Comparison of ENCODE assay signal across 8 mouse cellular contexts in genomic region chr17:87609538-87610200, GRCm38 (mm10). TPM values are rescaled to one million over a fixed set of nuclear protein-coding genes. Genes with fewer than 3 reads are reported as not detected.
DNase-seq lines count a peak whose midpoint lies in the region; ATAC-seq and TF ChIP-seq lines count a peak whose summit lies in the region.

No protein-coding gene starts in this region.

- peak overlapping the region; percentile 42; the same call in 1 of the 2 replicates for H3K4me2 ChIP-seq in embryonic facial prominence, embryonic 11.5 days (ENCODE audit: low read depth, low read length)
- H3K4me2 ChIP-seq in intestine, embryonic 14.5 days (ENCODE audit: low read length) = peak overlapping the region; percentile 65
- peak overlapping the region; percentile 53 for H3K4me2 ChIP-seq in liver, postnatal 0 days (ENCODE audit: low read depth, low read length)

- no peak for TF ChIP-seq CTCF in layer of hippocampus, adult 2 months (conservative IDR thresholded peaks at IDR 0.05)
- no peak for TF ChIP-seq CTCF in liver, postnatal 0 days (IDR thresholded peaks at IDR 0.05; ENCODE audit: low read depth)

- H3K4me1 ChIP-seq in embryonic facial prominence, embryonic 11.5 days (ENCODE audit: control insufficient read depth, insufficient read depth, low read length) = no peaks in the 10 kb centered on the region
- peaks cover 5% of the 10 kb centered on the region; the same call in 1 of the 2 replicates for H3K4me1 ChIP-seq in intestine, embryonic 14.5 days (replicated peaks; ENCODE audit: control insufficient read depth, insufficient read depth, low read length)
- H3K4me1 ChIP-seq in liver, postnatal 0 days (ENCODE audit: insufficient read depth) = peaks cover 9% of the 10 kb centered on the region; the same call in 1 of the 2 replicates

- H3K9me3 ChIP-seq in embryonic facial prominence, embryonic 11.5 days (replicated peaks; ENCODE audit: control insufficient read depth, low read length) = no peaks in the 10 kb centered on the region
- no peaks in the 10 kb centered on the region for H3K9me3 ChIP-seq in intestine, embryonic 14.5 days (ENCODE audit: control insufficient read depth, low read length)
- H3K9me3 ChIP-seq in liver, postnatal 0 days (ENCODE audit: low read length) = no peaks in the 10 kb centered on the region

- H3K4me3 ChIP-seq in layer of hippocampus, adult 2 months = peak overlapping the region; percentile 35; the same call in 1 of the 2 replicates
- H3K4me3 ChIP-seq in embryonic facial prominence, embryonic 11.5 days (ENCODE audit: low read depth, low read length) = peak overlapping the region; percentile 14; the same call in 1 of the 2 replicates
- peak overlapping the region; percentile 38 for H3K4me3 ChIP-seq in intestine, embryonic 14.5 days (ENCODE audit: low read depth, low read length)
- no peak overlapping the region for H3K4me3 ChIP-seq in liver, postnatal 0 days (ENCODE audit: low read depth, low read length)

- 30% methylated on average over 27 of the region's 27 CpGs for WGBS in embryonic facial prominence, embryonic 11.5 days
- WGBS in intestine, embryonic 14.5 days = 30% methylated on average over 27 of the region's 27 CpGs
- 48% methylated on average over 27 of the region's 27 CpGs for WGBS in liver, postnatal 0 days (ENCODE audit: insufficient replicate concordance)

- H3K9ac ChIP-seq in embryonic facial prominence, embryonic 11.5 days (replicated peaks; ENCODE audit: low read length) = no peak overlapping the region; the same call in 1 of the 2 replicates
- peak overlapping the region; percentile 44 for H3K9ac ChIP-seq in intestine, embryonic 14.5 days (ENCODE audit: low read length)
- H3K9ac ChIP-seq in liver, postnatal 0 days (replicated peaks) = no peak overlapping the region

- no peaks in the 10 kb centered on the region for H3K36me3 ChIP-seq in embryonic facial prominence, embryonic 11.5 days (replicated peaks; ENCODE audit: control insufficient read depth, insufficient read depth, low read depth, low read length)
- H3K36me3 ChIP-seq in intestine, embryonic 14.5 days (ENCODE audit: control insufficient read depth, insufficient read depth, low read length) = no peaks in the 10 kb centered on the region
- H3K36me3 ChIP-seq in liver, postnatal 0 days (replicated peaks; ENCODE audit: insufficient read depth, low read length) = no peaks in the 10 kb centered on the region

- no peak overlapping the region for H3K27ac ChIP-seq in layer of hippocampus, adult 2 months
- H3K27ac ChIP-seq in embryonic facial prominence, embryonic 11.5 days (replicated peaks; ENCODE audit: low read depth, low read length) = 0 out of 2 replicates have a peak overlapping the region, but pooled peaks have one; percentile 22
- H3K27ac ChIP-seq in intestine, embryonic 14.5 days (ENCODE audit: low read depth) = peak overlapping the region; percentile 77
- no peak overlapping the region for H3K27ac ChIP-seq in liver, postnatal 0 days (ENCODE audit: low read depth)

- no peak for DNase-seq in layer of hippocampus, adult 2 months (ENCODE audit: low spot score in 2 of 2)
- no peak for DNase-seq in layer of hippocampus, postnatal 10 days (ENCODE audit: low spot score in 2 of 2)
- peak; percentile 70 for DNase-seq in embryonic facial prominence, embryonic 11.5 days (ENCODE audit: low spot score)
- DNase-seq in intestine, embryonic 14.5 days (ENCODE audit: low spot score) = peak; percentile 74
- no peak for DNase-seq in liver, postnatal 0 days
- DNase-seq in testis, postnatal 14 days (ENCODE audit: low spot score) = peak; percentile 18
- DNase-seq in thymus, postnatal 36 days = no peak

- no peaks in the 10 kb centered on the region for H3K27me3 ChIP-seq in embryonic facial prominence, embryonic 11.5 days (ENCODE audit: control insufficient read depth, insufficient read depth, low read length)
- no peaks in the 10 kb centered on the region for H3K27me3 ChIP-seq in intestine, embryonic 14.5 days (replicated peaks; ENCODE audit: control insufficient read depth, insufficient read depth, low read length)
- no peaks in the 10 kb centered on the region for H3K27me3 ChIP-seq in liver, postnatal 0 days (ENCODE audit: insufficient read depth, low read length)

- no peak for ATAC-seq in embryonic facial prominence, embryonic 11.5 days (replicated peaks; ENCODE audit: insufficient number of reproducible peaks, low FRiP score, low TSS enrichment, low read depth)
- peak; percentile 18; the same call in 1 of the 2 replicates for ATAC-seq in intestine, embryonic 14.5 days (replicated peaks; ENCODE audit: low FRiP score, low TSS enrichment, low read depth)
- ATAC-seq in liver, postnatal 0 days = no peak
- no peak for ATAC-seq in activated CD4-positive, CD25-positive, alpha-beta regulatory T cell, adult 4 months

- no peak for TF ChIP-seq EP300 in liver, postnatal 0 days (IDR thresholded peaks at IDR 0.05; ENCODE audit: low read depth)

RNA-seq across cellular contexts. Expression of gene Epcam, which starts 26.1 kb away (rescaled TPM):
- under 1 TPM; 0.27 to 0.46 TPM for total RNA-seq in layer of hippocampus, adult 2 months (2021)
- 1 to 10 TPM in 1 of 2 experiments, under 1 TPM in 1; 0.25 to 1.3 TPM for total RNA-seq in layer of hippocampus, postnatal 10 days (2021)
- 87.7 and 93.7 TPM in 2 replicates for polyA plus RNA-seq in embryonic facial prominence, embryonic 11.5 days (2014; fragmentation: Nextera tagmentation; extraction: Ambion mirVana)
- 792 and 803 TPM in 2 replicates for polyA plus RNA-seq in intestine, embryonic 14.5 days (2014; fragmentation: Nextera tagmentation; extraction: Ambion mirVana)
- 3.1 and 4.4 TPM in 2 replicates for polyA plus RNA-seq in liver, postnatal 0 days (2015; fragmentation: Nextera tagmentation; extraction: Ambion mirVana)
- polyA plus RNA-seq in activated CD4-positive, CD25-positive, alpha-beta regulatory T cell, adult 4 months (2017; shearing (Covaris generic)) = 1 to 10 TPM; 1.1 to 2.4 TPM

Comparison
In these comparisons a context has a peak if more than half of its experiments do, and no peak if none do; other contexts are left out.
1. DNase-seq: peak in embryonic facial prominence, embryonic 11.5 days (single experiment), intestine, embryonic 14.5 days (single experiment) and testis, postnatal 14 days (single experiment); none in layer of hippocampus, adult 2 months (0 of 2), layer of hippocampus, postnatal 10 days (0 of 2), liver, postnatal 0 days (single experiment) and thymus, postnatal 36 days (0 of 2).
2. H3K27ac ChIP-seq: peak in embryonic facial prominence, embryonic 11.5 days (single experiment) and intestine, embryonic 14.5 days (single experiment); none in layer of hippocampus, adult 2 months (single experiment) and liver, postnatal 0 days (single experiment).
3. RNA of gene Epcam, which starts 26.1 kb away (polyA plus RNA-seq): 792 to 803 TPM in intestine, embryonic 14.5 days and 87.7 to 93.7 TPM in embryonic facial prominence, embryonic 11.5 days; 3.1 to 4.4 TPM in liver, postnatal 0 days and 1.1 to 2.4 TPM in activated CD4-positive, CD25-positive, alpha-beta regulatory T cell, adult 4 months; every median in the first group is over 10 times any median in the second.
4. Peak in every context shown above with its lines, with median percentiles within 50 percentile points of each other: H3K4me2 ChIP-seq.